Comparison of ENCODE assay signal across 18 mouse cellular contexts in genomic region chr5:32473029-32473352, GRCm38 (mm10). TPM values are rescaled to one million over a fixed set of nuclear protein-coding genes. Genes with fewer than 3 reads are reported as not detected.
A peak's percentile ranks its signal among the peaks of the same experiment; 100 is the strongest.
DNase-seq lines count a peak whose midpoint lies in the region; ATAC-seq and TF ChIP-seq lines count a peak whose summit lies in the region.
"Had no signal": no experiment of that assay in that cellular context is flagged by ENCODE, and none has a peak within 500 bp of the region (broad histone marks: within the 10 kb centered on the region; RNA-seq: fewer than 3 reads in every experiment).

No protein-coding gene starts in this region.

- no peak overlapping the region for H3K4me3 ChIP-seq in gastrocnemius, adult 2 months
- no peak overlapping the region for H3K4me3 ChIP-seq in kidney, postnatal 0 days (replicated peaks; ENCODE audit: low read depth, low read length)
- H3K4me3 ChIP-seq in liver, embryonic 12.5 days, result peak overlapping the region; percentile 24
- H3K4me3 ChIP-seq in stomach, embryonic 16.5 days (replicated peaks; ENCODE audit: low read length), result no peak overlapping the region
- H3K4me3 ChIP-seq: embryonic facial prominence, embryonic 15.5 days; lung, embryonic 15.5 days; megakaryocyte, embryonic 14.5 days had no signal

- DNase-seq in gastrocnemius, adult 2 months, result no peak
- DNase-seq in gastrocnemius, postnatal 4 days (ENCODE audit: low spot score in 2 of 2), result no peak
- DNase-seq in kidney, postnatal 0 days (ENCODE audit: low spot score), result no peak
- no peak for DNase-seq in kidney, postnatal 14 days
- no peak for DNase-seq in retina, embryonic 14.5 days (ENCODE audit: low spot score)
- no peak for DNase-seq in spleen, adult 12 weeks (ENCODE audit: low spot score)
- DNase-seq: cerebellum, adult 11-12 months; layer of hippocampus, adult 9-11 months; right cerebral cortex, adult 18-20 months; thymus, adult 2 months had no signal

- peak overlapping the region; percentile 60 for H3K27ac ChIP-seq in gastrocnemius, adult 2 months
- H3K27ac ChIP-seq in kidney, postnatal 0 days, result peak overlapping the region; percentile 2; the same call in 1 of the 2 replicates
- H3K27ac ChIP-seq in liver, embryonic 12.5 days, result peak overlapping the region; percentile 85
- H3K27ac ChIP-seq in stomach, embryonic 16.5 days (ENCODE audit: low read length), result peak overlapping the region; percentile 64
- H3K27ac ChIP-seq: embryonic facial prominence, embryonic 15.5 days; lung, embryonic 15.5 days had no signal

- 72% methylated on average over 2 of the region's 2 CpGs for WGBS in kidney, postnatal 0 days
- 51% methylated on average over 2 of the region's 2 CpGs for WGBS in liver, embryonic 12.5 days (ENCODE audit: insufficient replicate concordance)
- 67% methylated on average over 2 of the region's 2 CpGs for WGBS in stomach, embryonic 16.5 days

- no peaks in the 10 kb centered on the region; the same call in 1 of the 2 replicates for H3K4me1 ChIP-seq in kidney, postnatal 0 days (replicated peaks; ENCODE audit: insufficient read depth, low read length)
- H3K4me1 ChIP-seq in liver, embryonic 12.5 days, result peaks cover 74% of the 10 kb centered on the region
- peaks cover 31% of the 10 kb centered on the region for H3K4me1 ChIP-seq in stomach, embryonic 16.5 days (ENCODE audit: control insufficient read depth, insufficient read depth, low read length)
- H3K4me1 ChIP-seq: embryonic facial prominence, embryonic 15.5 days had no signal

- no peak overlapping the region for H3K4me2 ChIP-seq in kidney, postnatal 0 days (ENCODE audit: low read length)
- H3K4me2 ChIP-seq in liver, embryonic 12.5 days, result peak overlapping the region; percentile 63
- no peak overlapping the region for H3K4me2 ChIP-seq in stomach, embryonic 16.5 days (ENCODE audit: low read depth, low read length)
- H3K4me2 ChIP-seq: embryonic facial prominence, embryonic 15.5 days; lung, embryonic 15.5 days had no signal

- H3K9ac ChIP-seq in kidney, postnatal 0 days (ENCODE audit: low read depth, low read length), result no peak overlapping the region
- H3K9ac ChIP-seq in liver, embryonic 12.5 days, result peak overlapping the region; percentile 49
- H3K9ac ChIP-seq in stomach, embryonic 16.5 days (ENCODE audit: low read length), result no peak overlapping the region
- H3K9ac ChIP-seq: embryonic facial prominence, embryonic 15.5 days; lung, embryonic 15.5 days had no signal

- H3K9me3 ChIP-seq in kidney, postnatal 0 days (replicated peaks; ENCODE audit: low read length), result no peaks in the 10 kb centered on the region
- no peaks in the 10 kb centered on the region for H3K9me3 ChIP-seq in liver, embryonic 12.5 days (replicated peaks)
- no peaks in the 10 kb centered on the region for H3K9me3 ChIP-seq in stomach, embryonic 16.5 days (replicated peaks; ENCODE audit: control insufficient read depth, low read length)
- H3K9me3 ChIP-seq: embryonic facial prominence, embryonic 15.5 days; lung, embryonic 15.5 days; megakaryocyte, embryonic 14.5 days had no signal

- H3K27me3 ChIP-seq in kidney, postnatal 0 days (ENCODE audit: insufficient read depth, low read length), result no peaks in the 10 kb centered on the region
- no peaks in the 10 kb centered on the region for H3K27me3 ChIP-seq in liver, embryonic 12.5 days (replicated peaks)
- H3K27me3 ChIP-seq in stomach, embryonic 16.5 days (ENCODE audit: control insufficient read depth, insufficient read depth, low read length), result no peaks in the 10 kb centered on the region
- H3K27me3 ChIP-seq: CH12.LX; embryonic facial prominence, embryonic 15.5 days; lung, embryonic 15.5 days; megakaryocyte, embryonic 14.5 days; Patski had no signal

- intact Hi-C loops in gastrocnemius, adult 2 months (cut with DNase I), result no loop called here

- no peak for ATAC-seq in kidney, postnatal 0 days (replicated peaks; ENCODE audit: low FRiP score, low read depth)
- ATAC-seq in liver, embryonic 12.5 days, result peak; percentile 61
- no peak for ATAC-seq in stomach, embryonic 16.5 days (ENCODE audit: insufficient read depth, low FRiP score)
- ATAC-seq: hindbrain, embryonic 16.5 days had no signal

- no peak for TF ChIP-seq CTCF in gastrocnemius, adult 2 months (IDR thresholded peaks at IDR 0.05)
- TF ChIP-seq CTCF in kidney, postnatal 0 days (IDR thresholded peaks at IDR 0.05; ENCODE audit: low read depth), result no peak

- H3K36me3 ChIP-seq in kidney, postnatal 0 days (ENCODE audit: insufficient read depth, low read length), result no peaks in the 10 kb centered on the region
- no peaks in the 10 kb centered on the region; the same call in 1 of the 2 replicates for H3K36me3 ChIP-seq in liver, embryonic 12.5 days
- no peaks in the 10 kb centered on the region for H3K36me3 ChIP-seq in stomach, embryonic 16.5 days (ENCODE audit: control insufficient read depth, insufficient read depth, low read length)
- H3K36me3 ChIP-seq: embryonic facial prominence, embryonic 15.5 days; lung, embryonic 15.5 days had no signal

RNA-seq across cellular contexts. Expression of gene Ppp1cb, which starts 14.3 kb away (rescaled TPM):
- 100 to 1,000 TPM; 486 TPM for total RNA-seq in gastrocnemius, adult 2 months (2021)
- total RNA-seq in gastrocnemius, postnatal 4 days (2021), result 100 to 1,000 TPM; 303 to 348 TPM
- 223 and 226 TPM in 2 replicates for polyA plus RNA-seq in kidney, postnatal 0 days (2015; fragmentation: Nextera tagmentation; extraction: Ambion mirVana)
- polyA plus RNA-seq in liver, embryonic 12.5 days (2016; fragmentation: Nextera tagmentation; extraction: Ambion mirVana), result 124 and 134 TPM in 2 replicates
- polyA plus RNA-seq in stomach, embryonic 16.5 days (2015; fragmentation: Nextera tagmentation; extraction: Ambion mirVana), result 246 and 251 TPM in 2 replicates

Comparison
In these comparisons a context has a peak if more than half of its experiments do, and no peak if none do; other contexts are left out.
1. H3K27ac ChIP-seq: peak in every context shown above with its lines; median percentile 85 in liver, embryonic 12.5 days; 64 in stomach, embryonic 16.5 days; 60 in gastrocnemius, adult 2 months; 2 in kidney, postnatal 0 days.